Mouse (Mus musculus): Measurements from ENCODE around the gene Prickle2. TPM values are rescaled to one million over a fixed set of nuclear protein-coding genes. Genes with fewer than 3 reads are reported as not detected.
A peak's percentile ranks its signal among the peaks of the same experiment; 100 is the strongest.

Gene Prickle2
- total RNA-seq (2022): 100 to 1,000 TPM; 166 to 201 (median 186) TPM

DNA sequence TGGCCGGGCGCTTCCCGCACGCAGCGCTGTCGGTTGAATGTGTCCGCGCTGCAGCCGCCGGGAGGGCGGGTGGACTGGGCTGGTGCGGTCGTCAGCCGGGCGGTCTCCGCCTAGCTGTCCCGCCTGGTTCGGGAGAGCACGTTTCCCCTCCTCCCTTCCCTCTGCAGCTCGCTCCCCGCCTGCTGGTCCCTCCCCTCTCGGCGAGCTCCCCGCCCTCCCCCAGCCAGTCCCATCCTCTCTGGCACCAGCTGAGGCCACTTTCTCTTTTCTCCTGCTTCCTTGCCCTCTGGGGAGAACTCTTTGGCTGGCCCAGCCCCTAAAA is at the start of gene Prickle2:
Prickle2 (minus strand) TSS at position 11 of the 322 bp plus-strand sequence.
- peak; percentile 48 to 60 for DNase-seq (ENCODE audit: low spot score in 2 of 2)

DNA sequence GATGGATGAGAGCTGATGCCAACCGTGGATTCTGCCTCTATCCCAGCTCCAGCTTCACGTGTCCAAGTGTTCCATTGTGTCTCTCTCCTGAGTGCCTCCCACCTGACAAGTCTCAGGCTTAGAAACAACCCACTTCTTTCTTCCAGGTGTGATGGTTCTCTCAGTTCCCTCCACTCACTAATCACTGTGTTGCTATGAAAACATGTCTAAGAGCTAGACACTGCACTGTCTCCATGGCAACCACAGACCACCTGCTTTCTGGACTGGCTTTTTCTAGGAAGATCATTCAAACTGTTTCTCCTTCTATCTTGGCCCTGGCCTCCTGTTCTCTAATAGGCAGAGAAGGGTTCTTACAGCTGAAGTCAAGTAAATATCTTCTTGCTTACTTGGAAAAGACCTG is 46.8 kb upstream of the Prickle2 start:
- no peak for DNase-seq (ENCODE audit: low spot score in 2 of 2)

DNA sequence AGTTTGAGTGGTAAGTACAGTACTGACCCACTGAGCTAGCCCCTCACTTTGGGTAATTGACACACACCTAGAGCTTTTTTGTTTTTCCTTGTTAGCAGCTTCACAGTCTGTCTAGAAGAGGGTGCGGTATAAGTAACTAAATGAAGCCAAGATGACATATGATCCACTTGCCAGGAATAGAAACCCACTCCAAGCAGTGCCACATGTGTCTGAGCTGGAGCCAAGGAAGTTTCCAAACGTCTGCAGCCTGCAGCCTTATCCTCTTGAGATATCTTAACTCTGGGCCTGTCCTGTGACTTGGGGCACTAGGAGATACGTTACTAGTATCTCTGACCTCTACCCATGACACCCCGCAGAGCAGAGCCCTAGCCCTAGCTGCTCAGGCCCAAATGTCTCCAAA is 43.5 kb upstream of the Prickle2 start:
- DNase-seq (ENCODE audit: low spot score in 2 of 2): no peak

GRCm38 (mm10) chr6:92743605-92744004 is 37.6 kb upstream of the Prickle2 start:
- DNase-seq (ENCODE audit: low spot score in 2 of 2): peak; percentile 67 to 85

GRCm38 (mm10) chr6:92737116-92737515 is 31.2 kb upstream of the Prickle2 start:
- no peak for DNase-seq (ENCODE audit: low spot score in 2 of 2)

DNA sequence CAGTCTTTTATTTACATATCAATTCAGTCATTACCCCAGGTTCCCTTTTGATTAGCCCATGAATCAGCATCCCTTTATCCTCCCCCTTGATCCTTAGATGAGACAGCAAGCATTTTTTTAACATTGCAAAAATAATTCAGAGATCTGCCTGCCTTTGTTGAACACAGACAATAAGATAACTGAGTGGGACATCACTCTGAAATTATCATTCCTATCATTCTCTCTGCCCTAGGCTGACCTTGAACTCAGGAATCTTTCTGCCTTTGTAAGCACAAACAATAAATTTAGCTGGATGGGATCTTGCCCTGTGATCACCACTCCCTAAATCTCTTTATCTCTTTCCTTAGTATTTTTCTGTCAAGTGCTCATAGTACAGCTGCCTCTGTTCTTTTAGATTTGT is 27.7 kb upstream of the Prickle2 start:
- DNase-seq (ENCODE audit: low spot score in 2 of 2): no peak

DNA sequence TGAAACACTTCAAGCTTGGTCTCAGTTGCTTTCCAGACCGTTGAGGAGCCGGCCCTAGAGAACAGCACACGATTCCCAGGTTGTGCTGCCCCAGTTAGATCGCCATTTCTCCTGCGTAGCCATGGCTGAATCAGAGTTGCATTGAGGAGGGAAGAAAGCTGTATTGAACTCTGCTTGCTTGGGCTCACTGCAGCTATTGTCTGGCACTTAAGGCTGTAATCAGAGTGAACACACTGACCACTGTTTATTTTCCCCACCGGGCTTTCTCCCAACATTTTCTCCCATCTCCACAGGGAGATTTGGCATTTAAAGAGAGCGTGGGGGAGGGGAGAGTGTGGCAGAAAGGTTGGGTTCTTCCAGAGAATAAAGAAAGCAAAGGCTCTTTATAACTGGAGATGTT is 22.6 kb upstream of the Prickle2 start:
- DNase-seq (ENCODE audit: low spot score in 2 of 2): peak in 1 of 2 experiments; percentile 44

DNA sequence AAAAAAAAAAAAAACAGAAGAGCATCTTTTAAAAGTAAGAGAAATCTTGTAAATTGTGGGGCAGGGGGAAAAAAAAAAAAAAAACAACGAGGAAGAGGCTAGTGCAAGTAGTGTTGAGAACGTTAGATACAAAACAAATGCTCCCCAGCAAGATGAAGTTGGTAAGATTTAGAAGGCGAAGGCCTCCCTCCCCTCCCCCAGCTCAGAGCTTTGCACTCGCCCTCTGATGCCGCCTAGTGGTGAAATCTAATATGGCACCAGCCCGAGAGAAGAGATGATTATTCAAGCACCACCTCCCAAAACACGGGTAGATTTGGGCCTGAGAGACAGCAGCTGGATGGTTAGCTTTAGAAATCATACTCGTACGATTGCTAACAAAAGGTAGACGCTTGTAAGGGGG is 22.1 kb upstream of the Prickle2 start:
- DNase-seq (ENCODE audit: low spot score in 2 of 2): peak; percentile 82 to 93

DNA sequence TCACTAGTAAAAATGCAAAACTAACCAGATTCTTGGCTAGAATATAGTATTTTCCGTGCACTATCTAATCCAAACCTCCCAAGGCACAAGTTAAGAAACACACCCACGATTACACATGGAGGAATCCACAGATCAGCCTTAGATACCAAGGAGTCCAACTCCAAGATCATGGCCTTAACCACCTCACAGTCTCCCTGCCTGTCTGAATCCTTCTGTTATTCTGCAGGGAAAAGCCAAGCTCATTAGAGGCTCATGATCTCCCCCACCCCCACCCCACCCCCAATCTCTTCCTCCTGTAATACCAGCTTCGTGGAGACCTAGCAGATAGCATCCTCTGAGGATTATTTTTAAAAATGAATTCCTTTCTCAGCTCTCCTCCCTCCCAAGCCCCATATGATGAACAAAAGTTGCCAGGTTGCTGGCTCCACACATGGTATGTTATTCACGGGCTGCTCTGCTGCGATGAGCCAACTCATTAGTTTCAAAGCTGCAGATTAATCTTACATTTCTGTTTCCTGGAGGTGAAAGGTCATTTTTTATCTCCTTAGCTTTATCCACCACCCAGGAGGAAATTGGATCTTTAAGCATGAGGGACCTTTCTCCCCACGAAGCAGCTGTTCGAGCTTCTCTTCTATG is 21.5 kb upstream of the Prickle2 start:
- no peak for DNase-seq (ENCODE audit: low spot score in 2 of 2)

DNA sequence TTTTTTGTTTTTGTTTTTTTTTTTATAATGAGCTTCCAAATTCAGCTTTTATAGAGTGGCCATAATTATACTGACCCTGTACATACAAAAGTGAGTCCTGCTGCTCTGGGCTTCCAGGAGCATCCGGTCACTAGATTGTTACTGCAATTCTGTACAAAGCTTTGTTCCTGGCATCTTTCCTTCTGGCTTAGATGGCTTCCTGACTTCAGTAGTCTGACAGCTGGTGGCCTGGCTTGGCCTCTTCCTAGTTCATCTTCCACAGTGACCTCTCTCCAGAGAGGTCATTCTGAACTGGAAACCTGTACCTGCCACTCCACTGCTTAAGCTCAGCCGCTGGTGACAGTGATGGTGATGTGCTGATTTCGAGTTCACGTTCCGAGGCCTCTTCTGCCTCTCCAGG is 20.2 kb upstream of the Prickle2 start:
- no peak for DNase-seq (ENCODE audit: low spot score in 2 of 2)

GRCm38 (mm10) chr6:92724394-92724793 is 18.4 kb upstream of the Prickle2 start:
- no peak for DNase-seq (ENCODE audit: low spot score in 2 of 2)

GRCm38 (mm10) chr6:92715806-92716205 is 9.9 kb upstream of the Prickle2 start:
- DNase-seq (ENCODE audit: low spot score in 2 of 2): no peak

GRCm38 (mm10) chr6:92714748-92715147 is 8.8 kb upstream of the Prickle2 start:
- no peak for DNase-seq (ENCODE audit: low spot score in 2 of 2)

GRCm38 (mm10) chr6:92708137-92708536 is 2.2 kb upstream of the Prickle2 start:
- no peak for DNase-seq (ENCODE audit: low spot score in 2 of 2)

GRCm38 (mm10) chr6:92705353-92706144 is 406 bp downstream of the Prickle2 start:
- DNase-seq (ENCODE audit: low spot score in 2 of 2): no peak

GRCm38 (mm10) chr6:92704810-92705209 is 1.1 kb downstream of the Prickle2 start:
- peak in 1 of 2 experiments; percentile 19 for DNase-seq (ENCODE audit: low spot score in 2 of 2)

DNA sequence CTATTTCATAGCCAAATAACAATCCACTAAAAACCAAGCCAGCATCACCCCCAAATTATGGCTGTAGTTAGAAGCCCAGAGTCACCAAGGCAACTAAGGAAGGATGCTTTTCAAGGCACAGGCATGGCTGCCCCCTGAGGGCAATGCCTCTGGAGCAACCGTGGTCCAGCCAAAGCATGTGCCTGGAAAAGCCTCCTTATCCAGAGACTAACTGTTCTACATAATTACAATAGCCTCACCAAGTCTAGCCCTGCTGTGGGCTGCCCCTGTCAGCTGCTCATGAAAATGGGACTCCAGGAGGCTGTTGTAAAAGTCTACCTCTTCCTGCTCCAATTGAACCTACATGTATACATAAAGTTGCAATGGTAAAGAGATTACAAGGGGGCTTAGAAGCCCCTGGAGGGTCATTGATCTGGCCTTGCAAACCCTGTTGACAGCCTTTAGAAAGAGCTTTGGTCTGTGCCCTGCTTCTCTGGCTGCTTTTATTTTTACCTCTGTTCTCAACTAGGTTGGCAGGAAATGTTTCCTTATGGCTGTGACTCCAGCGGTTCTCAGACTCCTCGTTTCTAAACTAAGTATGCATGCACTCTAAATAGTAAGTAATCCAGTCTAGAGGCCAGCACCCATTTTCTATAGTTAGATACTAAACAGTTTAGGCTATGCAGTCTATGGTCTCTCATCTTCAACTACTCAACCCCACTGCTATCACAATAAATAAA is 6.3 kb downstream of the Prickle2 start:
- DNase-seq (ENCODE audit: low spot score in 2 of 2): no peak

DNA sequence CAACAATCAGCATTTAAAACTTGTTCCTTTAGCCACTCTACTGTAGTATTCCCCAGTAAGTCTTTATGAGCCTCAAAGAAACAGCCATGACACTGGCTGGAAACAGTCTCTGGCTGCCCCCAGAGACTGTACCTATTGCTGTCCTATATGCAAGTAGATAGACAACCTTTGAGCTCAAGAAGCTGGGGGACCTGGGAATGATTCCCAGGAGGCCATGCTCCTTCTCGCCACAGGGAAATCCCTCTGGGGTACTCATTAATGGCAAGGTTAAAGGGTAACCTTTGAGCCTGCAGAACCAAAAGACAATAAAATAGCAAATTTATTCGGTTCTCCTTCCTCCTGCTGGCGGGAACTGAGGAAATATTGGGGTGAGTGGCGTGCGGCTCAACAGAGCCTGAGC is 8.1 kb downstream of the Prickle2 start:
- DNase-seq (ENCODE audit: low spot score in 2 of 2): no peak

- no peak for DNase-seq (ENCODE audit: low spot score in 2 of 2)
Observed at GRCm38 (mm10) chr6:92687317-92687716, 18.6 kb downstream of the Prickle2 start.

- DNase-seq (ENCODE audit: low spot score in 2 of 2): no peak
Observed at GRCm38 (mm10) chr6:92674394-92674925, 31.5 kb downstream of the Prickle2 start.

DNA sequence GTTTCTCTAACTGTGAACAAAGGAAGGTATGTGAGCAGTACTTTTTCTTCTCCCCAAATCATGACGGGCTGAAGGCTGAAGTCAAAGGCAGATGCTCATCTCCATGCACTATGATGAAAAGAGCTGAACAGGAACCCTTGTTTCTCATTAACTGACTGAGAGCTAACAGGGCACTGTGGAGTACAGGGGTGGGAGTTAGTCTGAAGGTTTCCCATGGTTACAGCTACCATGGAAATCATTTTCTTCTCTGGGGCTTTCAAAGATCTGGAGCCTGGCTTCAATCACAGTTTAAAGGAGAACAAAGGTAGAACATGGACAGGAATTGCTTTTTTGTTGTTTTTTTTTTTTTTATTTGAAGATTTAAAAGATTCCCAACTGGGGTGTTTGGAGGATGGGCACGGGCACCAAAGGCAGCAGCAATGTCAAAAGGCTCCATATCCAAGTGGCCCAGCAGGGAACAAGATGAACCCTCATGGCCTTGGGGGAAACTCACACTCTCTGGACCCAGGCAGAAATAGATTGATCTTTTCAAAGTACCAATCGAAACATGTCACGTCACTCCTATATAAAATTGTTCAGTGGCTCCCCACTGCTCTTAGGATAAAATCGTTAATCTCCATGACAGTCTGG is 35.3 kb downstream of the Prickle2 start:
- DNase-seq (ENCODE audit: low spot score in 2 of 2): no peak

- no peak for DNase-seq (ENCODE audit: low spot score in 2 of 2)
Observed at GRCm38 (mm10) chr6:92669623-92670022, 36.3 kb downstream of the Prickle2 start.
